Mouse (Mus musculus) forebrain, embryonic 14.5 days (tissue): ENCODE results near the gene Pax5. TPM values are rescaled to one million over a fixed set of nuclear protein-coding genes. Genes with fewer than 3 reads are reported as not detected.

Experiments used
- ATAC-seq: fragments of 200-750 bp; cut with Nextera tagmentation; 2 replicates; pipeline ENCODE4 v1.8.0; 2017; ENCODE audit warnings: mild to moderate bottlenecking, moderate library complexity
- DNase-seq: peaks from one replicate; pipeline ENCODE4 v3.0.0-alpha.2; 2015; ENCODE audit warnings: low spot score
- H3K27ac ChIP-seq: fragments of 300-500 bp; sonication (generic); 2 replicates; pipeline ENCODE4 v1.5.1; 2014; ENCODE audit warnings: low read depth, mild to moderate bottlenecking, control low read depth, low read length, moderate library complexity
- H3K27me3 ChIP-seq: fragments of 300-500 bp; sonication (generic); replicated peaks from 2 replicates; pipeline ENCODE4 v1.6.1; 2014; ENCODE audit warnings: low read length, control low read depth, mixed read lengths; ENCODE audit not compliant: control insufficient read depth, insufficient read depth
- H3K36me3 ChIP-seq: fragments of 300-500 bp; sonication (generic); 2 replicates; pipeline ENCODE4 v1.6.1; 2014; ENCODE audit warnings: low read length, control low read depth; ENCODE audit not compliant: control insufficient read depth, insufficient read depth
- H3K4me1 ChIP-seq: fragments of 300-500 bp; sonication (generic); 2 replicates; pipeline ENCODE4 v1.6.1; 2014; ENCODE audit warnings: antibody characterized with exemption, low read length, control low read depth; ENCODE audit not compliant: control insufficient read depth, insufficient read depth
- H3K4me2 ChIP-seq: fragments of 300-500 bp; sonication (generic); 2 replicates; pipeline ENCODE4 v1.6.1; 2014; ENCODE audit warnings: mild to moderate bottlenecking, control low read depth, low read length
- H3K4me3 ChIP-seq: fragments of 300-500 bp; sonication (generic); 2 replicates; pipeline ENCODE4 v1.5.1; 2014; ENCODE audit warnings: low read depth, low read length, control low read depth
- H3K9ac ChIP-seq: fragments of 300-500 bp; sonication (generic); 2 replicates; pipeline ENCODE4 v1.6.1; 2014; ENCODE audit warnings: mild to moderate bottlenecking, low read length, control low read depth, moderate library complexity
- H3K9me3 ChIP-seq: fragments of 300-500 bp; sonication (generic); replicated peaks from 2 replicates; pipeline ENCODE4 v1.6.1; 2016; ENCODE audit warnings: low read length, control low read depth, mixed read lengths; ENCODE audit not compliant: control insufficient read depth
- WGBS: fragments of 180-500 bp; shearing (Covaris S2); extraction: QIAGEN DNeasy Blood & Tissue Kit; methylation state at CpG from one replicate; pipeline ENCODE4 v1.1.7; 2014; 5-methylcytosine and 5-hydroxymethylcytosine counted together
- polyA plus RNA-seq: library from polyadenylated mRNA; unstranded; fragments of >200 nt; fragmentation: Nextera tagmentation; extraction: Ambion mirVana; gene quantifications from 2 replicates; pipeline ENCODE4 v1.2.1, GENCODE M21; 2014

The Pax5 gene
- polyA plus RNA-seq, 1 experiment from 2014 or later: 0.20 TPM

GRCm38 (mm10) chr4:44716391-44716790, 6.1 kb upstream of the Pax5 start:
- Histone ChIP-seq H3K9me3 (no peaks in the 10 kb centered on the region), H3K4me3 (no peak overlapping the region), H3K9ac (no peak overlapping the region), H3K4me1 (no peaks in the 10 kb centered on the region), H3K36me3 (no peaks in the 10 kb centered on the region), H3K27me3 (peaks cover 60% of the 10 kb centered on the region), H3K27ac (no peak overlapping the region), H3K4me2 (no peak overlapping the region)
- DNase-seq (no peak), ATAC-seq (no peak)
- WGBS: 2% methylated on average over 10 of the region's 10 CpGs

- no peaks in the 10 kb centered on the region for H3K9me3 ChIP-seq
- no peaks in the 10 kb centered on the region for H3K36me3 ChIP-seq
- H3K4me2 ChIP-seq: no peak overlapping the region
- 15% methylated on average over 3 of the region's 3 CpGs for WGBS
- no peak for ATAC-seq
- DNase-seq: no peak
- no peaks in the 10 kb centered on the region for H3K4me1 ChIP-seq
- H3K9ac ChIP-seq: no peak overlapping the region
- peaks cover 67% of the 10 kb centered on the region for H3K27me3 ChIP-seq
- H3K27ac ChIP-seq: no peak overlapping the region
- no peak overlapping the region for H3K4me3 ChIP-seq
Measured at GRCm38 (mm10) chr4:44715621-44716160, 5.4 kb upstream of the Pax5 start.

GRCm38 (mm10) chr4:44714111-44714621, 3.9 kb upstream of the Pax5 start:
- H3K36me3 ChIP-seq: no peaks in the 10 kb centered on the region
- WGBS: 2% methylated on average over 27 of the region's 27 CpGs
- H3K4me3 ChIP-seq: no peak overlapping the region
- no peak for DNase-seq
- no peaks in the 10 kb centered on the region for H3K9me3 ChIP-seq
- no peak for ATAC-seq
- peaks cover 80% of the 10 kb centered on the region for H3K27me3 ChIP-seq
- H3K9ac ChIP-seq: no peak overlapping the region
- H3K4me2 ChIP-seq: no peak overlapping the region
- no peak overlapping the region for H3K27ac ChIP-seq
- H3K4me1 ChIP-seq: no peaks in the 10 kb centered on the region

GRCm38 (mm10) chr4:44713554-44714051, 3.3 kb upstream of the Pax5 start:
- no peaks in the 10 kb centered on the region for H3K4me1 ChIP-seq
- H3K4me2 ChIP-seq: no peak overlapping the region
- under 1% methylated on average over 19 of the region's 19 CpGs for WGBS
- H3K9me3 ChIP-seq: no peaks in the 10 kb centered on the region
- no peaks in the 10 kb centered on the region for H3K36me3 ChIP-seq
- ATAC-seq (no peak), DNase-seq (no peak)
- H3K27me3 ChIP-seq: peaks cover 84% of the 10 kb centered on the region
- no peak overlapping the region for H3K27ac ChIP-seq
- H3K9ac ChIP-seq: no peak overlapping the region
- H3K4me3 ChIP-seq: no peak overlapping the region

GRCm38 (mm10) chr4:44712786-44713553, 2.7 kb upstream of the Pax5 start:
- peaks cover 84% of the 10 kb centered on the region for H3K27me3 ChIP-seq
- no peak overlapping the region for H3K4me3 ChIP-seq

GRCm38 (mm10) chr4:44712051-44712700, 1.9 kb upstream of the Pax5 start:
- Histone ChIP-seq H3K4me1 (no peaks in the 10 kb centered on the region), H3K27me3 (peaks cover 84% of the 10 kb centered on the region), H3K9me3 (no peaks in the 10 kb centered on the region), H3K27ac (no peak overlapping the region), H3K4me2 (no peak overlapping the region), H3K36me3 (no peaks in the 10 kb centered on the region), H3K9ac (no peak overlapping the region), H3K4me3 (no peak overlapping the region)
- DNase-seq (no peak), ATAC-seq (no peak)
- under 1% methylated on average over 25 of the region's 25 CpGs for WGBS

More at GRCm38 (mm10) chr4:44712786-44713553, 2.7 kb upstream of the Pax5 start:
- Histone ChIP-seq H3K36me3 (no peaks in the 10 kb centered on the region), H3K4me2 (no peak overlapping the region), H3K9me3 (no peaks in the 10 kb centered on the region), H3K4me1 (no peaks in the 10 kb centered on the region), H3K27ac (no peak overlapping the region), H3K9ac (no peak overlapping the region)
- DNase-seq (no peak), ATAC-seq (0 out of 2 replicates have a peak, but pooled peaks have one; percentile 40)
- WGBS: under 1% methylated on average over 50 of the region's 50 CpGs

- DNase-seq (no peak), ATAC-seq (no peak)
- 3% methylated on average over 25 of the region's 25 CpGs for WGBS
- Histone ChIP-seq H3K27me3 (peaks cover 84% of the 10 kb centered on the region), H3K9me3 (no peaks in the 10 kb centered on the region), H3K27ac (no peak overlapping the region), H3K36me3 (no peaks in the 10 kb centered on the region), H3K4me1 (no peaks in the 10 kb centered on the region), H3K4me3 (no peak overlapping the region), H3K4me2 (no peak overlapping the region), H3K9ac (no peak overlapping the region)
Measured at GRCm38 (mm10) chr4:44711136-44711900, 1.0 kb upstream of the Pax5 start.

GRCm38 (mm10) chr4:44710701-44711097, 412 bp upstream of the Pax5 start:
- Histone ChIP-seq H3K4me3 (no peak overlapping the region), H3K36me3 (no peaks in the 10 kb centered on the region), H3K27ac (no peak overlapping the region), H3K9me3 (no peaks in the 10 kb centered on the region), H3K4me1 (no peaks in the 10 kb centered on the region), H3K27me3 (peaks cover 89% of the 10 kb centered on the region), H3K9ac (no peak overlapping the region), H3K4me2 (no peak overlapping the region)
- 1% methylated on average over 30 of the region's 30 CpGs for WGBS
- DNase-seq (no peak), ATAC-seq (no peak)
